ENCODE assay signal across 9 mouse cellular contexts in the genomic region with DNA sequence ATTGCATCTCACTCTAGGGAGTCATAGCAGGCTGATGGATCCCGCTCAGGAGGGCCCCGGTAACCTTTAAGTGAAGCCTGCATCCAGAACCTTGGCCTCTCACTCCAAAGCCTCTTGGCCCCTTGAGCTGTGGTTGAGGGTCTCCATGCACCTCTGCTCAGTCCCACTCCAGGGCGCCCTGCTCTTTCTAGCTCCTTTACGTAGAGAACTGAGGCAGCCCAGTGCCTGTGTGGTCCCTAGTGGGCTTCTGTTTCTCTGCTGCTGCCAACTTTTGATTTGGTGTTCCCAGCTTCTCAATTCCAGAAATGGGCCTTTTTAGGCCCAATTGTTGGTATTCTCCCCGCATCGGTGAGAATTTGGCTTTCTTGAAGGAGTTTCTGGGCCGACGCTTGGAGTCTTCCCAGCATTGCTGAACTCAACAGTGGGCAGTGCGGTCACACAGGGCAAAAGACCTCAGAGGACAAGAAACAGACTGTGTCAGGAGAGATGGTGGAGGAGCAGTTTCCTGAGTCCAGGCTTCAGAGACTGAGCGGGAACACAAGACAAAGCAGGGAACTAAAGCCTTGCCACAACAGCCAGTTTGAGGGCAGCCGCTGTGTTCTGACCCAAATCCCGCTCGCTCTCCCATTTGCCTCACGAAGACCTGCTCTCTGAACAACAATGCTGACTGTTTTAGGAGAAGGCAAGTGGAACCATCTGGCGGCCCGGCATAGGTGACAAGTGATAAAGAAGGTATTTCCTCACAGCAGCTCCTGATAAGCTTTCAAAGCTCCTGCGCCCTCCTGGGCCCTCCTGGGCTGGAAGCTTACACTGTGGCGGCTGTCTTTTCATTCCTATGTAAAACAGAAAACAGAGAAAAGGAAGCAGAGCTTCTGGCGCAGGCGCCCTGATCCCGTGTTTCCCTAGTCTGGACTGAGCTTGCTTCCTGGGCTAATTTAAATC.
DNase-seq lines count a peak whose midpoint lies in the region; ATAC-seq and TF ChIP-seq lines count a peak whose summit lies in the region.
"Had no signal": no experiment of that assay in that cellular context is flagged by ENCODE, and none has a peak within 500 bp of the region (broad histone marks: within the 10 kb centered on the region; RNA-seq: fewer than 3 reads in every experiment).

No protein-coding gene starts in this region.

- ATAC-seq in intestine, postnatal 0 days: no peak
- ATAC-seq in limb, embryonic 13.5 days (ENCODE audit: low FRiP score, low read depth): no peak
- no peak for ATAC-seq in granulocyte monocyte progenitor cell, adult 5-6 weeks (replicated peaks; ENCODE audit: poor library complexity, severe bottlenecking)

- TF ChIP-seq EP300 in MEL (IDR thresholded peaks at IDR 0.05; ENCODE audit: low read depth in 1 of 2, low read length in 2 of 2): peak; percentile 83 to 84

- H3K4me3 ChIP-seq in MEL (ENCODE audit: control insufficient read depth in 1 of 2, insufficient read depth in 1 of 2, low read depth in 2 of 2, low read length in 2 of 2): peak overlapping the region; percentile 26 to 49
- no peak overlapping the region for H3K4me3 ChIP-seq in intestine, postnatal 0 days (ENCODE audit: low read depth, low read length)
- no peak overlapping the region for H3K4me3 ChIP-seq in limb, embryonic 13.5 days
- H3K4me3 ChIP-seq: myocyte had no signal

- H3K4me1 ChIP-seq in MEL (ENCODE audit: control insufficient read depth in 1 of 2, insufficient read depth in 2 of 2, low read length in 2 of 2): peaks cover 6 to 8% of the 10 kb centered on the region in 2 experiments
- no peaks in the 10 kb centered on the region for H3K4me1 ChIP-seq in intestine, postnatal 0 days (replicated peaks; ENCODE audit: control insufficient read depth, insufficient read depth, low read length)
- peaks cover 10% of the 10 kb centered on the region for H3K4me1 ChIP-seq in limb, embryonic 13.5 days

- TF ChIP-seq CTCF in MEL (IDR thresholded peaks at IDR 0.05 in 2 of 3, conservative IDR thresholded peaks at IDR 0.05 in 1 of 3; ENCODE audit: control insufficient read depth in 1 of 3, insufficient read depth in 1 of 3, low read depth in 2 of 3, low read length in 3 of 3, poor library complexity in 1 of 3, severe bottlenecking in 1 of 3): no peak; a peak in 1 of 6 replicates
- no peak for TF ChIP-seq CTCF in intestine, postnatal 0 days (IDR thresholded peaks at IDR 0.05; ENCODE audit: low read depth)

- TF ChIP-seq POLR2A in MEL (IDR thresholded peaks at IDR 0.05; ENCODE audit: control insufficient read depth in 1 of 2, insufficient read depth in 1 of 2, low read depth in 1 of 2, low read length in 2 of 2, poor library complexity in 1 of 2): no peak

- H3K79me2 ChIP-seq in MEL (ENCODE audit: control insufficient read depth, insufficient read depth, low read length, poor library complexity): no peaks in the 10 kb centered on the region

- WGBS in intestine, postnatal 0 days: 48% methylated on average over 21 of the region's 21 CpGs
- WGBS in limb, embryonic 13.5 days: 42% methylated on average over 21 of the region's 21 CpGs

- no peaks in the 10 kb centered on the region for H3K27me3 ChIP-seq in MEL (ENCODE audit: control insufficient read depth in 1 of 2, insufficient read depth in 2 of 2, low read length in 2 of 2)
- H3K27me3 ChIP-seq in intestine, postnatal 0 days (replicated peaks; ENCODE audit: control insufficient read depth, insufficient read depth, low read length): no peaks in the 10 kb centered on the region
- no peaks in the 10 kb centered on the region for H3K27me3 ChIP-seq in limb, embryonic 13.5 days

- DNase-seq in MEL (ENCODE audit: low read depth, low spot score) (peak; percentile 75), adipocyte (ENCODE audit: low spot score) (no peak)
- DNase-seq in cerebellum, adult 9-11 months: peak; percentile 69
- peak; percentile 20 to 45 for DNase-seq in frontal cortex, postnatal 14 days (ENCODE audit: low spot score in 2 of 2)
- DNase-seq in right cerebral cortex, adult 18-20 months: peak; percentile 42

- H3K27ac ChIP-seq in MEL (ENCODE audit: control insufficient read depth, low read depth, low read length): no peak overlapping the region
- no peak overlapping the region for H3K27ac ChIP-seq in intestine, postnatal 0 days (ENCODE audit: low read depth, low read length)
- peak overlapping the region; percentile 22; the same call in 1 of the 2 replicates for H3K27ac ChIP-seq in limb, embryonic 13.5 days

- H3K4me2 ChIP-seq in intestine, postnatal 0 days (replicated peaks; ENCODE audit: low read depth): 0 out of 2 replicates have a peak overlapping the region, but pooled peaks have one; percentile 21
- H3K4me2 ChIP-seq in limb, embryonic 13.5 days (replicated peaks): peak overlapping the region; percentile 50

- no peak for TF ChIP-seq RAD21 in MEL (IDR thresholded peaks at IDR 0.05; ENCODE audit: low read depth, low read length)

- peak overlapping the region; percentile 31 for H3K9ac ChIP-seq in MEL (ENCODE audit: control insufficient read depth, low read depth, low read length, poor library complexity, severe bottlenecking)
- H3K9ac ChIP-seq in intestine, postnatal 0 days (ENCODE audit: low read depth, low read length): no peak overlapping the region
- peak overlapping the region; percentile 39; the same call in 1 of the 2 replicates for H3K9ac ChIP-seq in limb, embryonic 13.5 days

- peaks cover 0 to 11% of the 10 kb centered on the region in 2 experiments; a peak in 2 of 4 replicates for H3K36me3 ChIP-seq in MEL (ENCODE audit: control insufficient read depth in 1 of 2, insufficient read depth in 2 of 2, low read length in 2 of 2)
- no peaks in the 10 kb centered on the region for H3K36me3 ChIP-seq in intestine, postnatal 0 days (ENCODE audit: control insufficient read depth, insufficient read depth)
- no peaks in the 10 kb centered on the region for H3K36me3 ChIP-seq in limb, embryonic 13.5 days

- no peaks in the 10 kb centered on the region for H3K9me3 ChIP-seq in MEL (replicated peaks; ENCODE audit: insufficient read depth, low read length)
- H3K9me3 ChIP-seq in intestine, postnatal 0 days (ENCODE audit: control insufficient read depth): no peaks in the 10 kb centered on the region
- no peaks in the 10 kb centered on the region for H3K9me3 ChIP-seq in limb, embryonic 13.5 days

TF ChIP-seq in MEL, 35 proteins besides CTCF, POLR2A, EP300 and RAD21:
- 0 out of 2 replicates have a peak, but pooled peaks have one; percentile 42 for TF ChIP-seq ZMIZ1 (IDR thresholded peaks at IDR 0.05; ENCODE audit: low read depth, low read length)
- no peak for TF ChIP-seq MAFK (IDR thresholded peaks at IDR 0.05; ENCODE audit: borderline replicate concordance, low read depth, low read length)
- TF ChIP-seq ZC3H11A (IDR thresholded peaks at IDR 0.05; ENCODE audit: low read depth, low read length): 0 out of 2 replicates have a peak, but pooled peaks have one; percentile 3
- TF ChIP-seq NRF1 (IDR thresholded peaks at IDR 0.05; ENCODE audit: insufficient read depth, low read depth, low read length, poor library complexity, severe bottlenecking): peak; percentile 76
- peak; percentile 92 for TF ChIP-seq TCF12 (IDR thresholded peaks at IDR 0.05; ENCODE audit: low read depth, low read length)
- no peak for TF ChIP-seq CHD2 (IDR thresholded peaks at IDR 0.05; ENCODE audit: low read length)
- peak; percentile 85 for TF ChIP-seq GATA1 (IDR thresholded peaks at IDR 0.05; ENCODE audit: low read depth, low read length)
- peak; percentile 39; the same call in 1 of the 2 replicates for TF ChIP-seq SIN3A (IDR thresholded peaks at IDR 0.05; ENCODE audit: low read length)
- TF ChIP-seq ETS1 (IDR thresholded peaks at IDR 0.05; ENCODE audit: low read depth, low read length): peak; percentile 80
- 0 out of 2 replicates have a peak, but pooled peaks have one; percentile 40 for TF ChIP-seq MAX (IDR thresholded peaks at IDR 0.05; ENCODE audit: low read length)
- peak; percentile 66 for TF ChIP-seq TAL1 (IDR thresholded peaks at IDR 0.05; ENCODE audit: low read length)
- TF ChIP-seq RCOR1 (IDR thresholded peaks at IDR 0.05; ENCODE audit: low read depth, low read length): peak; percentile 74
- TF ChIP-seq UBTF (IDR thresholded peaks at IDR 0.05; ENCODE audit: borderline replicate concordance, insufficient read depth, low read depth, low read length): no peak

Comparison
In these comparisons a context has a peak if more than half of its experiments do, and no peak if none do; other contexts are left out.
1. H3K4me3 ChIP-seq: peak in MEL (2 of 2); none in intestine, postnatal 0 days (single experiment) and limb, embryonic 13.5 days (single experiment).